Mouse (Mus musculus): Measurements from ENCODE around the gene 4921509C19Rik. TPM values are rescaled to one million over a fixed set of nuclear protein-coding genes. Genes with fewer than 3 reads are reported as not detected.
A peak's percentile ranks its signal among the peaks of the same experiment; 100 is the strongest.
"Not testable (repeated sequence)": the region's sequence is repeated elsewhere in the genome, so short reads cannot be mapped to it uniquely, and the experiment has no call there.

4921509C19Rik gene
- polyA plus RNA-seq, 1 experiment from 2014 or later: not detected

DNA sequence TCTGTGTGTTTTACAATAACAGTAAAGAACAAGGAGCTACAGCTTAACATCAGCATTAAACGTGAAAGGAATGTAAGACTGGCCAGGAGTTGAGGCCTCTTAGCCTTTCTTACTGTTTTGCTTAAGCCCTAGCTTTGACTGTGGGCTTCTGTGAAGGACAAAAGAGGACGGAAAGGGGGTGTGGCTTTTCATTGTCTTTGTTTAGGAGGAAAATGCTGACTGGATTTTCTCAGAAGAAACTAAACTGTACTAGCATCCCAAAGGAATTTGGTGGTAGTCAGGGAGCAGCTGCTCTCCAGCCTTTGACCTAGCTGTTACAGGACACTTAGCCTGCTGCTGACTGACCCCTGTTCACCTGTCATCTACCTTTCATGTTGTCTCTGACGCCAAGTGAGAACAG lies 22.4 kb upstream of the 4921509C19Rik start:
- H3K4me2 ChIP-seq: no peak overlapping the region
- WGBS (ENCODE audit: insufficient replicate concordance): 68% methylated on average over 3 of the region's 3 CpGs
- no peak for ATAC-seq (replicated peaks; ENCODE audit: insufficient number of reproducible peaks, low FRiP score, low TSS enrichment)
- H3K4me1 ChIP-seq (ENCODE audit: control insufficient read depth, insufficient read depth, low read length): no peaks in the 10 kb centered on the region
- H3K27ac ChIP-seq (ENCODE audit: low read depth, low read length): no peak overlapping the region
- H3K9me3 ChIP-seq (replicated peaks; ENCODE audit: control insufficient read depth, low read length): no peaks in the 10 kb centered on the region
- no peak overlapping the region for H3K9ac ChIP-seq (ENCODE audit: low read depth, low read length)
- H3K36me3 ChIP-seq (ENCODE audit: control insufficient read depth, insufficient read depth, low read length): peaks cover 17% of the 10 kb centered on the region; the same call in 1 of the 2 replicates
- H3K27me3 ChIP-seq (ENCODE audit: control insufficient read depth, insufficient read depth, low read length): no peaks in the 10 kb centered on the region
- H3K4me3 ChIP-seq (ENCODE audit: low read depth, low read length): no peak overlapping the region

DNA sequence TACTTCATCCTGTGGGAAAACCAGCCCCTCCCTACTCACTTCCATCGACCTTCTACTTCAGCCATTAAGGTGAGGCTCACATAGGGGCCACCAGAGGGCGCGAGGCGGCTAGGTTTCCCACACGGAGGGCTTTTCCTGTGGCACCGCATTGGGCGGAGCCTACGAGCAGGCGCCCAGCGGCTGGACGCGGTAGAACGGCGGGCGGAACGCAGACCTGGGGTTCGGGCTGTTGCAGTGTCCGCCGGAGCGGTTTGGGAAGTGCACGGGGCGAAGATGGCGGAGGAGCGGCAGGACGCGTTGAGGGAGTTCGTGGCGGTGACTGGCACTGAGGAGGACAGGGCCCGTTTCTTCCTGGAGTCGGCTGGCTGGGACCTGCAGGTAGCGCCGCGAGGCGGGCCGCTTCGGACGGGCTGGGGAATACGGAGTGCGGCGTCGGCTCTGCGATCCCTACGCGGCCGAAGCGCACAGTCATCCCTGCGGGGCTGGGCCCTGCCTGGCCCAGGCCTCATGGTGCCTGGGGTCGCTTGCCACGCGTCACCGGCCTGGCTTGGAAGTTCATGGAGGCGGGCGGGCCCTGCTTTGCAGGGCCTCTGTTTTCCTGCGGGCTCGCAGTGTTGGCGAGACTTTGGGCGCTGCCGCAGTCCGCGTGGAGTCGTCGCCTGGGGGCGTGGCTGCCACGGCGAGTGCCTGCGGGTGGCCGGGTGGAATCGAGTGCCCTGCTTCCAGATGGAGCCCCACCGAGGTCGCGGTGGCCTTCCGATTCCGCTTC lies 18.3 kb upstream of the 4921509C19Rik start, which contains the start of gene Nsfl1c:
Gene Nsfl1c, plus strand, starts transcription at position 148 of the 769 bp plus-strand sequence.
- WGBS (ENCODE audit: insufficient replicate concordance): under 1% methylated on average over 64 of the region's 73 CpGs

DNA sequence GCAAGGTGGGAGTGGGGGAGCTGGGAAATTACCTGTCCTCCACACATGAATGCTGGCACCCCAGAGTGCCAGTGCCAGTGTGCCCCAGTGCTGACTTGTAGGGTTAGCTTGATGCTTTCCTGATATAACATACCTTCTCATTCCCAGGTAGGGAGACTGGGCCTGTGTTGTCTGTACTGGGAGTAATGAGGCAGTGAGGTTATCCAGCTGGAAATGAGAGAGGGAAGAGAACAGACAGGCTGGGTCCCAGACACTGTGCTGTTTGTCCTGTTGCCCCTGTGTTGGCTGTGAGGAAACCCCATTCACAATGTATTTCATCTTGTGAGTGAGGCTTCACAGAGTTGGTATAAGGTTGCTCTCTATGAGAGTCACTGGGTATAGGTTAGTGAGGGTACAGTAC lies 10.5 kb upstream of the 4921509C19Rik start:
- no peaks in the 10 kb centered on the region for H3K36me3 ChIP-seq (ENCODE audit: control insufficient read depth, insufficient read depth, low read length)
- no peak for ATAC-seq (replicated peaks; ENCODE audit: insufficient number of reproducible peaks, low FRiP score, low TSS enrichment)

More for the DNA sequence above, 18.3 kb upstream of the 4921509C19Rik start, which contains the start of gene Nsfl1c:
- ATAC-seq (replicated peaks; ENCODE audit: insufficient number of reproducible peaks, low FRiP score, low TSS enrichment): peak; percentile 98
- Histone ChIP-seq H3K27me3 (ENCODE audit: control insufficient read depth, insufficient read depth, low read length) (peaks cover 2% of the 10 kb centered on the region; the same call in 1 of the 2 replicates), H3K4me3 (ENCODE audit: low read depth, low read length) (peak within 1 kb of the TSS; percentile 77), H3K27ac (ENCODE audit: low read depth, low read length) (peak within 1 kb of the TSS; percentile 41; the same call in 1 of the 2 replicates), H3K4me1 (ENCODE audit: control insufficient read depth, insufficient read depth, low read length) (no peaks in the 10 kb centered on the region), H3K9me3 (replicated peaks; ENCODE audit: control insufficient read depth, low read length) (no peaks in the 10 kb centered on the region), H3K4me2 (peak within 1 kb of the TSS; percentile 77), H3K36me3 (ENCODE audit: control insufficient read depth, insufficient read depth, low read length) (0 out of 2 replicates have a peak, but pooled peaks cover 3% of the 10 kb centered on the region), H3K9ac (ENCODE audit: low read depth, low read length) (peak within 1 kb of the TSS; percentile 89)

DNA sequence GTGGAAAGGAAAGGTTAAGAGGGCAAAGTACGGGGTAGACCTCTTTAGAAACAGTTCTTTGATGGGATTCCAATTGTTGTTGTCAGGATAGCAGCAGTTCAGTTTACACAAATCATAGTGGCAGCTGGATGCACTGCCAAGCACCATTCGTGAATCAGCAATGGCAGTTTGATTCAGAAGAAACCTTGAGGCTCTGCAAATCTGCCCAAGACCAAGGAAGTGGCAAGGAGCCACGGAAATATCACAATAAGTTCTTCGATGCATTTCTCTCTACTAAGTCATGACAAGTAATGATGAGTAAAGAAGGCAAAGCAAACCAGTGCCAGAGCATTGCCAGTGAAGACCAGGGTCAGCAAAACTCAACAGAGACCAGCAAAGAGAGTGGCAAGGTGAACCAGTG lies 41.0 kb downstream of the 4921509C19Rik start:
- not testable (repeated sequence) for H3K4me3 ChIP-seq (ENCODE audit: low read depth, low read length); H3K4me1 ChIP-seq (ENCODE audit: control insufficient read depth, insufficient read depth, low read length); H3K27me3 ChIP-seq (ENCODE audit: control insufficient read depth, insufficient read depth, low read length); ATAC-seq (replicated peaks; ENCODE audit: insufficient number of reproducible peaks, low FRiP score, low TSS enrichment); H3K9me3 ChIP-seq (replicated peaks; ENCODE audit: control insufficient read depth, low read length); H3K9ac ChIP-seq (ENCODE audit: low read depth, low read length); H3K27ac ChIP-seq (ENCODE audit: low read depth, low read length); H3K36me3 ChIP-seq (ENCODE audit: control insufficient read depth, insufficient read depth, low read length); H3K4me2 ChIP-seq
- WGBS (ENCODE audit: insufficient replicate concordance): 72% methylated on average over 4 of the region's 4 CpGs

More for the DNA sequence above, 10.5 kb upstream of the 4921509C19Rik start:
- Histone ChIP-seq H3K4me3 (ENCODE audit: low read depth, low read length) (no peak overlapping the region), H3K9ac (ENCODE audit: low read depth, low read length) (no peak overlapping the region), H3K27me3 (ENCODE audit: control insufficient read depth, insufficient read depth, low read length) (peaks cover 2% of the 10 kb centered on the region; the same call in 1 of the 2 replicates), H3K27ac (ENCODE audit: low read depth, low read length) (no peak overlapping the region), H3K4me2 (no peak overlapping the region), H3K9me3 (replicated peaks; ENCODE audit: control insufficient read depth, low read length) (no peaks in the 10 kb centered on the region), H3K4me1 (ENCODE audit: control insufficient read depth, insufficient read depth, low read length) (no peaks in the 10 kb centered on the region)

DNA sequence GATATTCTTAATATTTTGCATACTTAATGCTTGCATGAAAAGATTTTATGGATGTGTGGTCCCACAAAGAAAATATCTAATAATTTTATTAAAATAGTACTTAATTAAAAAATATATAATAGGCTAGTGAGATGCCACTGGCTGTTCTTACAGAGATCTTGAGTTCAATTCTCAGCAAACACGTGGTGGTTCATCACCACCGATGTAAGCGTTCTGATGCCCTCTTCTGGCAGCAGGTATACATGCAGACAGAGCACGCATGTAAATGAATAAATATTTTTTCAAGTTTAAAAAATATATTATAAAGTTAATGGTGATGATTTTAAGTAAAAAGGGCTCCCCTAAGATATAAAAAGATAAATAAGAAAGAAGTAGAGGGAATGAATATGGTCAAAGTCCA lies 41.8 kb downstream of the 4921509C19Rik start:
- not testable (repeated sequence) for H3K36me3 ChIP-seq (ENCODE audit: control insufficient read depth, insufficient read depth, low read length); ATAC-seq (replicated peaks; ENCODE audit: insufficient number of reproducible peaks, low FRiP score, low TSS enrichment); H3K4me2 ChIP-seq; H3K9me3 ChIP-seq (replicated peaks; ENCODE audit: control insufficient read depth, low read length); H3K27ac ChIP-seq (ENCODE audit: low read depth, low read length); H3K9ac ChIP-seq (ENCODE audit: low read depth, low read length); H3K4me3 ChIP-seq (ENCODE audit: low read depth, low read length); H3K27me3 ChIP-seq (ENCODE audit: control insufficient read depth, insufficient read depth, low read length); H3K4me1 ChIP-seq (ENCODE audit: control insufficient read depth, insufficient read depth, low read length)
- WGBS (ENCODE audit: insufficient replicate concordance): 44% methylated on average over 4 of the region's 4 CpGs

Other genes with a start within 250 kb of the 4921509C19Rik start
- 184 TPM in 2 replicates for gene Nsfl1c, start 18.0 kb upstream of the 4921509C19Rik start, polyA plus RNA-seq (2014; fragmentation: Nextera tagmentation; extraction: Ambion mirVana)
- gene Fkbp1a, start 66.3 kb upstream of the 4921509C19Rik start, polyA plus RNA-seq (2014; fragmentation: Nextera tagmentation; extraction: Ambion mirVana): 859 and 898 TPM in 2 replicates
- 0.70 and 1.3 TPM in 2 replicates for gene Sdcbp2, start 96.5 kb upstream of the 4921509C19Rik start, polyA plus RNA-seq (2014; fragmentation: Nextera tagmentation; extraction: Ambion mirVana)
- gene Snph, start 156.4 kb upstream of the 4921509C19Rik start, polyA plus RNA-seq (2014; fragmentation: Nextera tagmentation; extraction: Ambion mirVana): 0.30 and 0.75 TPM in 2 replicates
- gene Rad21l, start 192.4 kb upstream of the 4921509C19Rik start, polyA plus RNA-seq (2014; fragmentation: Nextera tagmentation; extraction: Ambion mirVana): not detected in 2 replicates
- 1.4 and 2.7 TPM in 2 replicates for gene Tmem74b, start 225.9 kb upstream of the 4921509C19Rik start, polyA plus RNA-seq (2014; fragmentation: Nextera tagmentation; extraction: Ambion mirVana)